Mouse (Mus musculus) megakaryocyte, embryonic 14.5 days (primary cell): Measurements from ENCODE around the gene Stap2.

Experiments used
- FLI1 ChIP-seq: IDR thresholded peaks from 2 replicates; pipeline ENCODE4 v1.6.1; 2012; ENCODE audit warnings: low read length, inconsistent platforms, mixed read lengths
- GATA1 ChIP-seq: IDR thresholded peaks from 3 replicates; pipeline ENCODE4 v1.6.1; 2012; ENCODE audit warnings: mixed read lengths, low read length, inconsistent platforms, borderline replicate concordance

- TF ChIP-seq GATA1 (no peak), FLI1 (no peak)
These were observed 40.9 kb downstream of the Stap2 start for GRCm38 (mm10) chr17:55964496-55964895.
